Mouse (Mus musculus) hindbrain, embryonic 10.5 days (tissue): Measurements from ENCODE around the gene Galntl5. TPM values are rescaled to one million over a fixed set of nuclear protein-coding genes. Genes with fewer than 3 reads are reported as not detected.
"Not testable (repeated sequence)": the region's sequence is repeated elsewhere in the genome, so short reads cannot be mapped to it uniquely, and the experiment has no call there.

Source experiments
- DNase-seq: peaks from one replicate; pipeline ENCODE4 v3.0.0-alpha.2; 2017; ENCODE audit warnings: low spot score
- H3K27ac ChIP-seq: fragments of 300-500 bp; sonication (generic); 2 replicates; pipeline ENCODE4 v1.5.1; 2016; ENCODE audit warnings: mild to moderate bottlenecking, moderate library complexity
- H3K27me3 ChIP-seq: fragments of 300-500 bp; sonication (generic); 2 replicates; pipeline ENCODE4 v1.6.1; 2016; ENCODE audit warnings: mild to moderate bottlenecking; ENCODE audit not compliant: poor library complexity, insufficient read depth, severe bottlenecking
- H3K36me3 ChIP-seq: fragments of 300-500 bp; sonication (generic); 2 replicates; pipeline ENCODE4 v1.6.1; 2016; ENCODE audit warnings: mild to moderate bottlenecking, moderate library complexity
- H3K4me1 ChIP-seq: fragments of 300-500 bp; sonication (generic); replicated peaks from 2 replicates; pipeline ENCODE4 v1.6.1; 2016; ENCODE audit warnings: mild to moderate bottlenecking
- H3K4me3 ChIP-seq: fragments of 300-500 bp; sonication (generic); 2 replicates; pipeline ENCODE4 v1.5.1; 2016; ENCODE audit warnings: mild to moderate bottlenecking, moderate library complexity
- H3K9me3 ChIP-seq: fragments of 300-500 bp; sonication (generic); 2 replicates; pipeline ENCODE4 v1.6.1; 2016; ENCODE audit warnings: mild to moderate bottlenecking, moderate library complexity
- WGBS: fragments of 180-500 bp; shearing (Covaris S2); methylation state at CpG from one replicate; pipeline ENCODE4 v1.1.7; 2016; 5-methylcytosine and 5-hydroxymethylcytosine counted together
- polyA plus RNA-seq: library from polyadenylated mRNA; unstranded; fragments of >200 nt; fragmentation: Nextera tagmentation; extraction: Ambion mirVana; gene quantifications from 2 replicates; pipeline ENCODE4 v1.2.1, GENCODE M21; 2016

Gene Galntl5
- polyA plus RNA-seq, 1 experiment from 2014 or later: not detected

DNA sequence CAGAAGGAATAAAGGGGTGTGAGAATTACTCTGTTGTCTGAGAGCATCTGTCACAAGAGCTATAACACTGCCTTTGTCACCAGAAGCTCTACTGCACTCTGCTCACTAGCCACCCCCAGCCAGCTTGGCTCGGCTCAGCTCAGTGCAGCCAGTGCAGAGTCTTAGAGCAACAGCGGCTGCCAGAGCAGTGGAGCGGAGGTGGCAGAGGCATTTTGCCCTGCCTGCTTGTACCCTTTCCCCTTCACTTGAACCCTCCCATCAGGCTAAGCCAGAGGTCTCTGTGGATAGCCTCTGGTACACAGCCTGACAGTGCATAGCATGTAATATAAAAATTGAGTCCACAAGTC, 15.5 kb upstream of the Galntl5 start:
- Histone ChIP-seq H3K36me3 (no peaks in the 10 kb centered on the region), H3K27ac (no peak overlapping the region), H3K4me3 (no peak overlapping the region), H3K27me3 (no peaks in the 10 kb centered on the region), H3K4me1 (no peaks in the 10 kb centered on the region), H3K9me3 (no peaks in the 10 kb centered on the region)
- DNase-seq: no peak
- 90% methylated on average over 3 of the region's 3 CpGs for WGBS

DNA sequence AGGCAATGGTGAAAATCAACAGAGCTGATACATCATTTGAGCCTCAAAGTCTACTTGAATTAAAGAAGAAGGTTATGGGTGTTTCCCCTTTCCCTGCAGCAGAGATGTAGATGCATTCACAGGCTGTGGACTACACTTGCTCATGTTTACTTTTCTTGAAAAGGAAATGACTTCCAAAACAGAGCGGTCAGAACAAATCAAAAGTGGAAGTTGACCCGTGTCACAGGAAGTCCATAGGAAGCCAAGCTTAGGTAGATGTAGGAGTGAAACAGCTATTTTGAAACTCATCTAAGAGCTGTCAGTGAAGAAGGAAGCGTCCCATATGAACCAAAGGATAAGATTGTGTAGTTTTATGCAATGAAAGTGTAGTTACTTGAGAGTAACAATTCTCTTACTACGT, 14.6 kb upstream of the Galntl5 start:
- H3K9me3 ChIP-seq: no peaks in the 10 kb centered on the region
- DNase-seq: no peak
- no peaks in the 10 kb centered on the region for H3K27me3 ChIP-seq
- H3K27ac ChIP-seq: no peak overlapping the region
- H3K4me3 ChIP-seq: no peak overlapping the region
- 85% methylated on average over 4 of the region's 4 CpGs for WGBS
- H3K36me3 ChIP-seq: no peaks in the 10 kb centered on the region
- no peaks in the 10 kb centered on the region for H3K4me1 ChIP-seq

DNA sequence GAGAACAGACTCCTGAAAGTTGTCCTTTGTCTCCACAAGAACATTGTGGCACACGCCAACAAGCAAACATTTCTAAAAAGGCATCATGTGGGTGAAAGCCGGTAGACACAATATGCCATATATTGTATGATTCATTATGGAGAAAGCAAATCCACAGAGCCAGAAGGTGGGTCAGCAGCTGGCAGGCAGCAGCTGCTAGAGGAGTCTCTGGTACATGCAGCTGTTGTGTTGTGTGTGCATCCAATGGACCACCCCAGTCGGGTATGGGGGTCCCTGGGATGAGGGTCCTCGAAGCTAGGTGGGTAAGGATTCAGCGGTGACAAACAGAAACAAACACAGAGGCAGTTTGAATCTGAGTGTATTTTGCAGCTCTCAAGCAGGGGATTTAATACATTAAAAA, 3.3 kb upstream of the Galntl5 start:
- H3K27ac ChIP-seq, H3K9me3 ChIP-seq, H3K36me3 ChIP-seq, H3K4me1 ChIP-seq, DNase-seq, H3K4me3 ChIP-seq, H3K27me3 ChIP-seq: not testable (repeated sequence)
- 89% methylated on average over 5 of the region's 5 CpGs for WGBS

- H3K4me1 ChIP-seq, H3K27ac ChIP-seq, H3K9me3 ChIP-seq, DNase-seq, H3K4me3 ChIP-seq, H3K36me3 ChIP-seq, H3K27me3 ChIP-seq: not testable (repeated sequence)
- WGBS: 97% methylated on average over 4 of the region's 4 CpGs
Observed at GRCm38 (mm10) chr5:25178543-25178942, 2.7 kb upstream of the Galntl5 start.

DNA sequence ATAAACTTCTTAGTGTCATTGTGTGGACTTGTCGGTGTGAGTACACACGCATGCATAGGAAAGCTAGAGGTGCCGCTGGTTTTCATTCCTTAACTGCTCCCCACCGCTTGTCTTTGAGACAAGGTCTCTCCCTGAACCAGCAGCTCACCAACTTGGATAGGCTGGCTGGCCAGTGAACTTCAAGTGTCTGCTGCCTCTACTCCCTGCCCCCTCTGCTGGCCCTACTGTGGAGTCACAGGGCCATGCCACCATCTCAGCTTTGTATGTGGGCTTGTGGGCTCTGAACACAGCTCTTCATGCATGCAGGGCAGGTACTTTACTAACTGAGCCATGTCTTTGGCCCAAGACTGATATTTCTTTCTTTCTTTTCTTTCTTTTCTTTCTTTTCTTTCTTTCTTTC, 2.0 kb upstream of the Galntl5 start:
- H3K27ac ChIP-seq: no peak overlapping the region
- WGBS: 92% methylated on average over 4 of the region's 4 CpGs

DNA sequence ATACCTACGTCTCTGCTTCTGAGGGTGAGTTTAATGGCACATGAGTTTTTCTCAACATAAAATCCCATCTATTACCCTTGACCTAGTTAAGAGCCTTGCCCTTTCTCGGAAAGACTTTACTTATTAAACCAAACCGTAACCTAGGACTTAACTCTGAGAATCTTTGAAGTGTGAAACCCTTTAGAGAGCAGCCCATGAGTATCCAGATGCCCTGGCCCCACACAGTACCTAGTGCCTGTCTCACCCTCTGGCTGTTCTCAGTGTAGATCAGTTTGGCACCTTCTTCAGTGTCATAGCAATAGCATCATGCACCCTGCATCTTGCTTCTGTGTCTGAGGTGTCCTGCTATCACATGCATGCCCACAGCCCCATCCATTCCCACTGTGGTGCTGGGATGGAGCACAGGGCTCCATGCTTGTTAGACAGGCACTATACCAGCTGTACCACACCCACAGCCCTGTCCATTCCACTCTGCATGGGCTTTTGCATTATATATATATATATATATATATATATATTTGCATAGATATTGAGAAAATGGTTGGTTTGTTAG, 1.2 kb upstream of the Galntl5 start:
- Histone ChIP-seq H3K27ac (no peak overlapping the region), H3K4me1 (no peaks in the 10 kb centered on the region; the same call in 1 of the 2 replicates), H3K9me3 (0 out of 2 replicates have a peak, but pooled peaks cover 3% of the 10 kb centered on the region), H3K27me3 (no peaks in the 10 kb centered on the region), H3K4me3 (no peak overlapping the region), H3K36me3 (no peaks in the 10 kb centered on the region)
- 84% methylated on average over 3 of the region's 3 CpGs for WGBS
- DNase-seq: no peak

More for the DNA sequence above, 2.0 kb upstream of the Galntl5 start:
- Histone ChIP-seq H3K9me3 (0 out of 2 replicates have a peak, but pooled peaks cover 3% of the 10 kb centered on the region), H3K27me3 (no peaks in the 10 kb centered on the region), H3K4me1 (no peaks in the 10 kb centered on the region; the same call in 1 of the 2 replicates), H3K36me3 (no peaks in the 10 kb centered on the region), H3K4me3 (no peak overlapping the region)
- DNase-seq: no peak

DNA sequence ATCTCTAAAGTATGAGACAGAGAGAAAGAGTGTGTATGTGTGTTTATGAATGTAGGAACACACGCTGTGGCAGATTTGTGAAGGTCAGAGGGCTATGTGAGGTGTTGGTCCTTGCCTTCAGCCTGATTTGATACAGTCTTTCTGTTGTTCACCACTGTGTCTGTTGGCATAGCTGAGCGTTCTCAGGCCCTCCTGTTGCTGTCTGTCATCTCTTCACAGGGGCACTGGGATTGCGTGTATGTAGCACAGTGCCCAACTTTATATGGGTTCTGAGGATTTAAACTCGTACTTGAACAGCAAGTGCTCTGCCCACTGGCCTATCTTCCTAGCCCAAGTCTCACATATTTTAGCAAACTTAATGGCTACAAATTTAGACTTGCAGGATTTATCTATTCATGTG, 2.3 kb downstream of the Galntl5 start:
- no peak overlapping the region for H3K4me3 ChIP-seq
- H3K9me3 ChIP-seq: 0 out of 2 replicates have a peak, but pooled peaks cover 3% of the 10 kb centered on the region
- H3K4me1 ChIP-seq: no peaks in the 10 kb centered on the region; the same call in 1 of the 2 replicates
- H3K27me3 ChIP-seq: no peaks in the 10 kb centered on the region
- no peak overlapping the region for H3K27ac ChIP-seq
- H3K36me3 ChIP-seq: no peaks in the 10 kb centered on the region
- 82% methylated on average over 4 of the region's 4 CpGs for WGBS
- DNase-seq: no peak

- Histone ChIP-seq H3K9me3 (no peaks in the 10 kb centered on the region), H3K36me3 (no peaks in the 10 kb centered on the region), H3K27me3 (no peaks in the 10 kb centered on the region), H3K4me3 (no peak overlapping the region), H3K4me1 (no peaks in the 10 kb centered on the region; the same call in 1 of the 2 replicates), H3K27ac (no peak overlapping the region)
- WGBS: 60% methylated on average over 2 of the region's 2 CpGs
- DNase-seq: no peak
Observed at GRCm38 (mm10) chr5:25184594-25184993, 3.3 kb downstream of the Galntl5 start.

DNA sequence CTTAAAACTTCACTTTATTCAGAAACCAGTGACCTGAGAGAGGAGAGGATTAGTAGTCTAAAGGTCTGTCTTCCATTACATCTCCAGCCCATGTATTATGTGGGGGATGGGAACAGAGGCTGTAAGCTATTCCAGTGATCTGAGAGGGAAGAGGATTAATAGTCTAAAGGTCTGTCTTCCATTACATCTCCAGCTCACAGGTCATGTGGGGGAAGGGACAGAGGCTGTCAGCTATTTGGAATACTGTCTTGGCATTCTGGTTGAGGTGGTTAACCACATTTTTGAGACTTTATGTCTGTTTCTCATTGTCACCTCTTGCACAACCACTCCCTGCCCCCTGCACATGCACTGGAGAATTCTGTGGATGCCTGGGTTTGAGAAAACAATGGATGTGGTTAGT, 6.5 kb downstream of the Galntl5 start:
- Histone ChIP-seq H3K9me3 (no peaks in the 10 kb centered on the region), H3K36me3 (no peaks in the 10 kb centered on the region), H3K27ac (no peak overlapping the region), H3K27me3 (no peaks in the 10 kb centered on the region), H3K4me1 (no peaks in the 10 kb centered on the region; the same call in 1 of the 2 replicates), H3K4me3 (no peak overlapping the region)
- no peak for DNase-seq

DNA sequence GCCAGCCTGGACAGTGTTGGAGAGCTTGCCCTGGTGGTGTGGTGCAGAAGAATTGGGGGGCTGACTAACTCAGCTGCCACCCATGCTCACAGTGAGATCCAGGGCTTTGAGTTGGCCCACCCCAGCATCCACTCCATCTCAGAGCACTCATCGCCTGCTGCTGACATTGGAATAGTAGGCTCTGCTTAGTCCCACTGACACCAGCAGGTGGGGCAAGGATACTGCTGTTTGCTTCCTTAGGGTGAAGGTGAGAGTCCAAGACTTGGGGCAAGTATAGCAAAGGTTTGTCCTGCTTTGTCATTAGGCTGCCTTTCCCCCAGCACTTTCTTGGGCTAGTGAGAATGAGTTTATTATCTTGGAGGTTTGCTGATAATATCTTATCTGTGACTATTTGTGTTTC, 7.5 kb downstream of the Galntl5 start:
- Histone ChIP-seq H3K4me1 (no peaks in the 10 kb centered on the region; the same call in 1 of the 2 replicates), H3K36me3 (no peaks in the 10 kb centered on the region), H3K4me3 (no peak overlapping the region), H3K9me3 (no peaks in the 10 kb centered on the region), H3K27me3 (no peaks in the 10 kb centered on the region), H3K27ac (no peak overlapping the region)
- WGBS: 38% methylated on average over 1 of the region's 1 CpGs
- no peak for DNase-seq

GRCm38 (mm10) chr5:25190521-25190920, 9.3 kb downstream of the Galntl5 start:
- Histone ChIP-seq H3K27ac (no peak overlapping the region), H3K4me1 (no peaks in the 10 kb centered on the region), H3K9me3 (no peaks in the 10 kb centered on the region), H3K4me3 (no peak overlapping the region), H3K36me3 (no peaks in the 10 kb centered on the region), H3K27me3 (no peaks in the 10 kb centered on the region)
- DNase-seq: no peak
- WGBS: 93% methylated on average over 2 of the region's 2 CpGs

- no peak for DNase-seq
- H3K9me3 ChIP-seq: no peaks in the 10 kb centered on the region
- H3K4me3 ChIP-seq: no peak overlapping the region
- 95% methylated on average over 1 of the region's 1 CpGs for WGBS
- no peaks in the 10 kb centered on the region for H3K36me3 ChIP-seq
- no peaks in the 10 kb centered on the region for H3K4me1 ChIP-seq
- no peak overlapping the region for H3K27ac ChIP-seq
- H3K27me3 ChIP-seq: no peaks in the 10 kb centered on the region
Observed at GRCm38 (mm10) chr5:25211872-25212271, 30.6 kb downstream of the Galntl5 start.

- H3K27me3 ChIP-seq, H3K27ac ChIP-seq, H3K36me3 ChIP-seq, H3K4me1 ChIP-seq, DNase-seq, H3K4me3 ChIP-seq, H3K9me3 ChIP-seq: not testable (repeated sequence)
Observed at GRCm38 (mm10) chr5:25213216-25213615, 32.0 kb downstream of the Galntl5 start.

GRCm38 (mm10) chr5:25215006-25215405, 33.7 kb downstream of the Galntl5 start:
- Histone ChIP-seq H3K27me3 (no peaks in the 10 kb centered on the region), H3K4me1 (no peaks in the 10 kb centered on the region), H3K36me3 (no peaks in the 10 kb centered on the region), H3K27ac (no peak overlapping the region), H3K9me3 (no peaks in the 10 kb centered on the region), H3K4me3 (no peak overlapping the region)
- 90% methylated on average over 6 of the region's 6 CpGs for WGBS
- DNase-seq: no peak
